Mouse (Mus musculus) urinary bladder, adult 2 months (tissue): Measurements from ENCODE around the gene Bcl2l14. TPM values are rescaled to one million over a fixed set of nuclear protein-coding genes. Genes with fewer than 3 reads are reported as not detected.

Experiments used
- DNase-seq: peaks from one replicate; pipeline ENCODE4 v3.0.0; 2022; ENCODE audit warnings: low spot score
- polyA plus RNA-seq: library from polyadenylated mRNA; depleted of rRNA; stranded (reverse); fragments of >200 nt; gene quantifications from 2 replicates; pipeline ENCODE4 v1.2.3, GENCODE M21; 2012; rRNA removed

Bcl2l14 gene
- polyA plus RNA-seq, 1 experiment, result 7.1 TPM

GRCm38 (mm10) chr6:134443198-134443904, 47.2 kb downstream of the Bcl2l14 start:
- no peak for DNase-seq

GRCm38 (mm10) chr6:134443925-134444324, 47.8 kb downstream of the Bcl2l14 start:
- no peak for DNase-seq

- DNase-seq, result no peak
These were observed 52.3 kb downstream of the Bcl2l14 start for GRCm38 (mm10) chr6:134448451-134448850.

- DNase-seq, result no peak
These were observed 53.8 kb downstream of the Bcl2l14 start for GRCm38 (mm10) chr6:134449958-134450357.

GRCm38 (mm10) chr6:134450661-134451119, 54.6 kb downstream of the Bcl2l14 start:
- DNase-seq, result no peak

- DNase-seq, result no peak
These were observed 58.0 kb downstream of the Bcl2l14 start for GRCm38 (mm10) chr6:134454093-134454492.

GRCm38 (mm10) chr6:134458376-134458775, 62.3 kb downstream of the Bcl2l14 start:
- no peak for DNase-seq

GRCm38 (mm10) chr6:134461175-134461574, 65.1 kb downstream of the Bcl2l14 start:
- no peak for DNase-seq

GRCm38 (mm10) chr6:134466671-134467229, 70.6 kb downstream of the Bcl2l14 start:
- DNase-seq, result no peak

GRCm38 (mm10) chr6:134469297-134469696, 73.2 kb downstream of the Bcl2l14 start:
- no peak for DNase-seq

GRCm38 (mm10) chr6:134470857-134471256, 74.7 kb downstream of the Bcl2l14 start:
- no peak for DNase-seq

GRCm38 (mm10) chr6:134473143-134473561, 77.0 kb downstream of the Bcl2l14 start:
- no peak for DNase-seq

GRCm38 (mm10) chr6:134479481-134479880, 83.4 kb downstream of the Bcl2l14 start:
- DNase-seq, result no peak

- no peak for DNase-seq
These were observed 90.2 kb downstream of the Bcl2l14 start for GRCm38 (mm10) chr6:134486318-134486717.

Other genes with a start within 250 kb of the Bcl2l14 start
- 36.2 and 43.8 TPM in 2 replicates for gene Lrp6, start 170.6 kb downstream of the Bcl2l14 start, polyA plus RNA-seq
- gene Mansc1, start 236.2 kb downstream of the Bcl2l14 start, polyA plus RNA-seq, result 15.2 and 15.4 TPM in 2 replicates
- gene Borcs5, start 243.2 kb downstream of the Bcl2l14 start, polyA plus RNA-seq, result 15.8 and 17.4 TPM in 2 replicates